Mouse (Mus musculus): ENCODE measurements around the gene Ank3.

GRCm38 (mm10) chr10:69414888-69415287 is 16.3 kb downstream of the Ank3 start:
- TF ChIP-seq CTCF (IDR thresholded peaks at IDR 0.05): no peak
- TF ChIP-seq EP300 (IDR thresholded peaks at IDR 0.05): no peak

Measured in lung, postnatal 0 days (tissue).